Mouse (Mus musculus) kidney, postnatal 25 days (tissue): Measurements from ENCODE around the gene Akap6.
"Not testable (repeated sequence)": the region's sequence is repeated elsewhere in the genome, so short reads cannot be mapped to it uniquely, and the experiment has no call there.

ENCODE experiments used
- DNase-seq, 2 experiments: peaks; one replicate each; pipeline ENCODE4 v3.0.0; 2021; ENCODE audit warnings: mixed read lengths in 2 of 2

Gene Akap6

GRCm38 (mm10) chr12:52711857-52712640, 12.9 kb downstream of the Akap6 start:
- no peak for DNase-seq

GRCm38 (mm10) chr12:52718392-52718791, 19.2 kb downstream of the Akap6 start:
- DNase-seq = no peak

GRCm38 (mm10) chr12:52719232-52719631, 20.0 kb downstream of the Akap6 start:
- no peak for DNase-seq

- DNase-seq = no peak
Observed at GRCm38 (mm10) chr12:52719681-52720080, 20.5 kb downstream of the Akap6 start.

GRCm38 (mm10) chr12:52724039-52724615, 24.9 kb downstream of the Akap6 start:
- DNase-seq = not testable (repeated sequence)

GRCm38 (mm10) chr12:52726434-52727231, 27.4 kb downstream of the Akap6 start:
- no peak for DNase-seq

GRCm38 (mm10) chr12:52729396-52729795, 30.2 kb downstream of the Akap6 start:
- no peak for DNase-seq

- DNase-seq = not testable (repeated sequence)
Observed at GRCm38 (mm10) chr12:52735161-52735560, 36.0 kb downstream of the Akap6 start.

- DNase-seq = no peak
Observed at GRCm38 (mm10) chr12:52737151-52737550, 38.0 kb downstream of the Akap6 start.

GRCm38 (mm10) chr12:52739326-52739725, 40.1 kb downstream of the Akap6 start:
- DNase-seq = no peak

- no peak for DNase-seq
Observed at GRCm38 (mm10) chr12:52741801-52742200, 42.6 kb downstream of the Akap6 start.

- no peak for DNase-seq
Observed at GRCm38 (mm10) chr12:52750006-52750405, 50.8 kb downstream of the Akap6 start.

- DNase-seq = no peak
Observed at GRCm38 (mm10) chr12:52755649-52756048, 56.5 kb downstream of the Akap6 start.

- DNase-seq = no peak
Observed at GRCm38 (mm10) chr12:52757881-52758280, 58.7 kb downstream of the Akap6 start.

- DNase-seq = no peak
Observed at GRCm38 (mm10) chr12:52764046-52764445, 64.9 kb downstream of the Akap6 start.

GRCm38 (mm10) chr12:52764810-52765209, 65.6 kb downstream of the Akap6 start:
- no peak for DNase-seq

- no peak for DNase-seq
Observed at GRCm38 (mm10) chr12:52769561-52769960, 70.4 kb downstream of the Akap6 start.

- DNase-seq = no peak
Observed at GRCm38 (mm10) chr12:52771931-52772330, 72.7 kb downstream of the Akap6 start.

GRCm38 (mm10) chr12:52772494-52773280, 73.5 kb downstream of the Akap6 start:
- no peak for DNase-seq

GRCm38 (mm10) chr12:52773847-52774246, 74.7 kb downstream of the Akap6 start:
- DNase-seq = no peak

GRCm38 (mm10) chr12:52774382-52774781, 75.2 kb downstream of the Akap6 start:
- no peak for DNase-seq

- no peak for DNase-seq
Observed at GRCm38 (mm10) chr12:52780216-52780615, 81.0 kb downstream of the Akap6 start.

- DNase-seq = no peak
Observed at GRCm38 (mm10) chr12:52781066-52781465, 81.9 kb downstream of the Akap6 start.
